Mouse (Mus musculus): ENCODE data around the gene Gm4064. TPM values are rescaled to one million over a fixed set of nuclear protein-coding genes. Genes with fewer than 3 reads are reported as not detected.
"Not testable (repeated sequence)": the region's sequence is repeated elsewhere in the genome, so short reads cannot be mapped to it uniquely, and the experiment has no call there.

The Gm4064 gene
- total RNA-seq (2015), result not detected in 2 replicates
- not detected in 2 replicates for total RNA-seq (2017)

- ATAC-seq (replicated peaks; ENCODE audit: poor library complexity), result not testable (repeated sequence)
These were observed at the start of gene Gm4064 for GRCm38 (mm10) chrY:2796105-2796504. TSS of gene Gm4064 (minus strand) at chrY:2796205.

DNA sequence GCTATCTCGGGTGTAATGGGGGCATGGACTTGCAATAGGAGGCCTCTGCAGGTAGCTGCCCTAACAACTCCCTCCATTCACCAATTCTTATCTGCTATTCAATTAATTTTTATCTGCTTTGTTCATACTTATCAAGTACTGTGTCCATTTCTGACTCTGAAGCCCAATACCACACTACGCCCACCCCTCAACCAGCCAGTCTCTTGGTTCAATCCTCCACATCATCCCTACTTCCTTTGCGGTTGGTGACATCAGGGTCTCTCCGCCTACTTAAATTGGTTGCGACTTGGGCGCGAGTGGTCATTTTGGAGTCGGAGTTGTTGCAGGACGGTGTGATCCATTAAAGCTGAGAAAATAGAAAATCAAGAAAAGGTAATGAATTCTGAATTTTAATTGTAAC lies 34.4 kb upstream of the Gm4064 start, which contains the start of the genes Rbmy and Gm10256:
Gene Rbmy, plus strand, starts transcription at position 301 of the 400 bp plus-strand sequence.
Gene Gm10256, plus strand, starts transcription at position 320 of the 400 bp plus-strand sequence.
- not testable (repeated sequence) for ATAC-seq (replicated peaks; ENCODE audit: poor library complexity)

Other genes starting within 250 kb of the Gm4064 start
- gene H2al2c, start 197.1 kb downstream of the Gm4064 start, total RNA-seq (2015), result not detected in 2 replicates
- gene H2al2c, start 197.1 kb downstream of the Gm4064 start, total RNA-seq (2017), result not detected in 2 replicates
- not detected in 2 replicates for gene Sry, start 132.5 kb downstream of the Gm4064 start, total RNA-seq (2015)
- gene Sry, start 132.5 kb downstream of the Gm4064 start, total RNA-seq (2017), result not detected in 2 replicates
- not detected in 2 replicates for gene H2al2b, start 75.5 kb downstream of the Gm4064 start, total RNA-seq (2015)
- gene H2al2b, start 75.5 kb downstream of the Gm4064 start, total RNA-seq (2017), result not detected in 2 replicates
- gene Rbmy, start 34.5 kb upstream of the Gm4064 start, total RNA-seq (2015), result not detected in 2 replicates
- not detected in 2 replicates for gene Rbmy, start 34.5 kb upstream of the Gm4064 start, total RNA-seq (2017)
- gene Gm10256, start 34.5 kb upstream of the Gm4064 start, total RNA-seq (2015), result not detected in 2 replicates
- not detected in 2 replicates for gene Gm10256, start 34.5 kb upstream of the Gm4064 start, total RNA-seq (2017)
- not detected in 2 replicates for gene Gm10352, start 104.8 kb upstream of the Gm4064 start, total RNA-seq (2015)
- gene Gm10352, start 104.8 kb upstream of the Gm4064 start, total RNA-seq (2017), result not detected in 2 replicates
- gene Gm29289, start 136.4 kb upstream of the Gm4064 start, total RNA-seq (2015), result not detected in 2 replicates
- not detected in 2 replicates for gene Gm29289, start 136.4 kb upstream of the Gm4064 start, total RNA-seq (2017)